Mouse (Mus musculus) neural tube, embryonic 12.5 days (tissue): ENCODE results near the gene Ncapd3. TPM values are rescaled to one million over a fixed set of nuclear protein-coding genes. Genes with fewer than 3 reads are reported as not detected.

Experiments used
- ATAC-seq: fragments of 200-750 bp; cut with Nextera tagmentation; 2 replicates; pipeline ENCODE4 v1.8.0; 2017; ENCODE audit warnings: low read depth, mild to moderate bottlenecking, moderate TSS enrichment, moderate library complexity; ENCODE audit not compliant: low FRiP score
- H3K27ac ChIP-seq: fragments of 300-500 bp; sonication (generic); 2 replicates; pipeline ENCODE4 v1.5.1; 2016
- H3K27me3 ChIP-seq: fragments of 300-500 bp; sonication (generic); replicated peaks from 2 replicates; pipeline ENCODE4 v1.6.1; 2016; ENCODE audit warnings: mild to moderate bottlenecking
- H3K36me3 ChIP-seq: fragments of 300-500 bp; sonication (generic); 2 replicates; pipeline ENCODE4 v1.6.1; 2016; ENCODE audit warnings: mild to moderate bottlenecking
- H3K4me1 ChIP-seq: fragments of 300-500 bp; sonication (generic); 2 replicates; pipeline ENCODE4 v1.6.1; 2016
- H3K4me2 ChIP-seq: fragments of 300-500 bp; sonication (generic); replicated peaks from 2 replicates; pipeline ENCODE4 v1.6.1; 2016; ENCODE audit warnings: mild to moderate bottlenecking
- H3K4me3 ChIP-seq: fragments of 300-500 bp; sonication (generic); 2 replicates; pipeline ENCODE4 v1.5.1; 2016
- H3K9ac ChIP-seq: fragments of 300-500 bp; sonication (generic); 2 replicates; pipeline ENCODE4 v1.6.1; 2016; ENCODE audit warnings: mild to moderate bottlenecking
- H3K9me3 ChIP-seq: fragments of 300-500 bp; sonication (generic); 2 replicates; pipeline ENCODE4 v1.6.1; 2016; ENCODE audit warnings: mild to moderate bottlenecking
- WGBS: fragments of 180-500 bp; shearing (Covaris S2); methylation state at CpG from one replicate; pipeline ENCODE4 v1.1.7; 2016; 5-methylcytosine and 5-hydroxymethylcytosine counted together
- polyA plus RNA-seq: library from polyadenylated mRNA; unstranded; fragments of >200 nt; fragmentation: Nextera tagmentation; extraction: Ambion mirVana; gene quantifications from 2 replicates; pipeline ENCODE4 v1.2.1, GENCODE M21; 2016

The Ncapd3 gene
- polyA plus RNA-seq, 1 experiment from 2014 or later = 27.6 TPM

DNA sequence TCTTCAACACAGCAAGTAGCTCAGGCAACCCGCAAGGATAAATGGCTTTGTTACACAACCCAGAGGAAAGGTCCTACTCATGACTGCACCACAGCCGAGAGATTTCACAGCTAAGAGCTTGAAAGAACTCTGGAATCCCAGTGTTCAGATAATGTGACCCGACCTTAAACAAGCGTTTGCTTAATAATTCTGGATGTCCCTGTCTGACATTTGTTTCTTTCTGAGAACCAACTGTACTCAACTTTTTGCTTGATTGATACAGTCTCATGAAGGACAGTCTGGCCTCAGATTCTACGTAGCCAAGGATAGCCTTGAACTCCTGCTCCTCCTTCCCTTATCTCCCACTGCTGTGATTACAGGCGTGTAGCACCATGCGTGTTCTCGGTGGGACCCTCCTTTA, 106.7 kb downstream of the Ncapd3 start:
- no peak overlapping the region for H3K27ac ChIP-seq
- no peak overlapping the region for H3K4me2 ChIP-seq
- H3K9me3 ChIP-seq = no peaks in the 10 kb centered on the region
- no peak overlapping the region for H3K4me3 ChIP-seq
- no peaks in the 10 kb centered on the region for H3K4me1 ChIP-seq
- no peaks in the 10 kb centered on the region for H3K27me3 ChIP-seq
- ATAC-seq = no peak
- peaks cover 12% of the 10 kb centered on the region for H3K36me3 ChIP-seq
- 90% methylated on average over 8 of the region's 8 CpGs for WGBS
- H3K9ac ChIP-seq = no peak overlapping the region

DNA sequence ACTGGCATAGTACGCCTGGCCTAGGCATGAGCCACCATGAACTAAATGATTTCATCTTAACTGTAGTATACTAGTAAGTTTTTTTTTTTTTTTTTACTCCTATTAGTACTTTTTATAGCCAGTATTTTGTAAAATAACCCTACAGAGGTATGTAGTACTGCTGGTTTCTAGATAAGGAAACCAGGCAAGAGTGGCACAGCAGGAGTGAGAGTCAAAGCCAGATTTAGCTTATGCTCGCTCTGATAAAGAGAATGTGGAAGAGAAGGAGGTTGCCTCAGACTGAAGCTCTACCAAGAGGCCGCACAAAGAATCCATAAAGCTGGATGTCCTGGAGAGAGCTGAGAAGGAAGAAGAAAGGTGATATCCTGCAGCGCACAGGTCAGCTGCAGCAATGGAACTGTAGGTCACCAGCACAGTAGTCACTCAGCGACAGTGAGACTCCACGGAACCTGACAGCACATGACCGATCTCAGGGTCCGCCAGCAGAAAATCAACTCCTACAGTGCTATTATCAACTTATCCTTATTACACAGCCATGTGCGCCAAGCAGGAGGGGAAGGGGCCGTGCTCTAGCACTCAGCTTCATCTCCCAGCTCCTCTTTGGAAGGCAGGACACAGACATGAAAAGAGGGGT, 110.6 kb downstream of the Ncapd3 start:
- H3K9me3 ChIP-seq = no peaks in the 10 kb centered on the region
- H3K4me3 ChIP-seq = no peak overlapping the region
- H3K36me3 ChIP-seq = peaks cover 25% of the 10 kb centered on the region
- WGBS = 94% methylated on average over 10 of the region's 10 CpGs
- H3K4me2 ChIP-seq = no peak overlapping the region
- H3K27ac ChIP-seq = no peak overlapping the region
- no peak overlapping the region for H3K9ac ChIP-seq
- no peaks in the 10 kb centered on the region for H3K4me1 ChIP-seq
- ATAC-seq = no peak
- no peaks in the 10 kb centered on the region for H3K27me3 ChIP-seq

DNA sequence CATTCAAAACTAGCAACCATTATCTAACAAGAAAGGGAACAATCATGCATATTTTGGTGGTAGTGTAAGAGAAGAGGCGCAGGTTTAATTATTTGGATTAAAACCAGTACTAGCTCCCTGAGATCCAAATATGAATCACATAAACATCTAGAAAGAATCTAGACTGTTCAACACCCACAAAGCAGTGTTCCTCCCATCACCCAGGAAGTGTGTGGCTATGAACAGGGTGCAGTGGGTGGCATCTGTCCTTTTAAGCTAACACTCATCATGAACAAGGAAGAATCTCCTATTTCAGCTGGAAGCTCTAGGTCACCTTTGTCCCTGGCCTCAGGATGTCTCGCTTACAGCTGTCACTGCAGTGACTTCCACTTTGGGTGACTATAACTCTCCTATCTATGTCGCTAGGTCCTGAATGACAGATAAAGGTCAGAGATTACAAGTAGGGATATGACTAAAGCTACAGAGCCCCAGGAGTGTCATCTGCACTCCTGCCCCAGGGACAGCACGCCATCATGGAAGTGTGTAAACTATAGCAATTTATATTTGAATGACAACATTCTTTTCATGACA, 114.4 kb downstream of the Ncapd3 start:
- no peak overlapping the region for H3K4me2 ChIP-seq
- no peaks in the 10 kb centered on the region for H3K9me3 ChIP-seq
- no peaks in the 10 kb centered on the region for H3K27me3 ChIP-seq
- WGBS = 84% methylated on average over 4 of the region's 4 CpGs
- no peak overlapping the region for H3K27ac ChIP-seq
- no peak for ATAC-seq
- no peak overlapping the region for H3K9ac ChIP-seq
- peaks cover 25% of the 10 kb centered on the region for H3K36me3 ChIP-seq
- no peak overlapping the region for H3K4me3 ChIP-seq
- H3K4me1 ChIP-seq = peaks cover 14% of the 10 kb centered on the region

Other genes starting within 250 kb of the Ncapd3 start
- gene Glb1l2, start 223.7 kb upstream of the Ncapd3 start, polyA plus RNA-seq = 2.8 and 3.1 TPM in 2 replicates
- not detected in 2 replicates for gene Glb1l3, start 169.3 kb upstream of the Ncapd3 start, polyA plus RNA-seq
- not detected in 2 replicates for gene Gm1110, start 107.1 kb upstream of the Ncapd3 start, polyA plus RNA-seq
- 34.1 and 39.0 TPM in 2 replicates for gene Acad8, start 30.6 kb upstream of the Ncapd3 start, polyA plus RNA-seq
- gene Thyn1, start 30.5 kb upstream of the Ncapd3 start, polyA plus RNA-seq = 128 and 136 TPM in 2 replicates
- 66.2 TPM in 2 replicates for gene Vps26b, start 110 bp upstream of the Ncapd3 start, polyA plus RNA-seq
- gene Jam3, start 125.2 kb downstream of the Ncapd3 start, polyA plus RNA-seq = 114 and 128 TPM in 2 replicates